Mouse (Mus musculus): ENCODE measurements around the gene Prickle3. TPM values are rescaled to one million over a fixed set of nuclear protein-coding genes. Genes with fewer than 3 reads are reported as not detected.

Prickle3 gene
- 10 to 100 TPM; 29.7 to 31.5 TPM for total RNA-seq (2023)

GRCm38 (mm10) chrX:7657221-7657639 is at the start of gene Prickle3:
Gene Prickle3 (plus strand): TSS chrX:7657260.

GRCm38 (mm10) chrX:7638401-7639091 is 18.5 kb upstream of the Prickle3 start, which contains the start of gene Syp:
Gene Syp (plus strand): TSS chrX:7638471.

GRCm38 (mm10) chrX:7670921-7671623 is 14.0 kb downstream of the Prickle3 start, which contains the start of gene Plp2:
Gene Plp2 (minus strand): TSS chrX:7671390.

GRCm38 (mm10) chrX:7680864-7681263 is 23.8 kb downstream of the Prickle3 start, which contains the start of gene Magix:
Gene Magix (minus strand): TSS chrX:7681251.

GRCm38 (mm10) chrX:7696954-7697381 is 39.9 kb downstream of the Prickle3 start, which contains the start of gene Gpkow:
Gene Gpkow (plus strand): TSS chrX:7697131.

GRCm38 (mm10) chrX:7714135-7714899 is 57.3 kb downstream of the Prickle3 start, which contains the start of gene Wdr45:
Gene Wdr45 (plus strand): TSS chrX:7714333.

Other genes starting within 250 kb of the Prickle3 start
- 10 to 100 TPM; 24.9 to 29.5 TPM for gene Foxp3, start 83.6 kb upstream of the Prickle3 start, total RNA-seq (2023)
- gene Ppp1r3f, start 83.0 kb upstream of the Prickle3 start, total RNA-seq (2023) = 10 to 100 TPM; 13.8 to 19.6 TPM
- gene Ccdc22, start 51.7 kb upstream of the Prickle3 start, total RNA-seq (2023) = 10 to 100 TPM; 23.3 to 32.6 TPM
- under 1 TPM in 1 of 2 experiments, not detected in 1; 0.30 TPM for gene Cacna1f, start 50.2 kb upstream of the Prickle3 start, total RNA-seq (2023)
- gene Syp, start 18.8 kb upstream of the Prickle3 start, total RNA-seq (2023) = 1 to 10 TPM; 1.2 to 1.3 TPM
- gene Plp2, start 14.1 kb downstream of the Prickle3 start, total RNA-seq (2023) = 10 to 100 TPM; 40.6 to 42.5 TPM
- not detected for gene Magix, start 24.0 kb downstream of the Prickle3 start, total RNA-seq (2023)
- gene Gpkow, start 39.9 kb downstream of the Prickle3 start, total RNA-seq (2023) = 10 to 100 TPM; 46.6 to 47.9 TPM
- gene Wdr45, start 57.1 kb downstream of the Prickle3 start, total RNA-seq (2023) = 100 to 1,000 TPM in 1 of 2 experiments, 10 to 100 TPM in 1; 96.7 to 116 TPM
- gene Gm45208, start 65.0 kb downstream of the Prickle3 start, total RNA-seq (2023) = not detected
- gene Praf2, start 71.2 kb downstream of the Prickle3 start, total RNA-seq (2023) = 10 to 100 TPM; 18.8 to 20.1 TPM
- gene Ccdc120, start 93.6 kb downstream of the Prickle3 start, total RNA-seq (2023) = not detected
- gene Tfe3, start 105.3 kb downstream of the Prickle3 start, total RNA-seq (2023) = 10 to 100 TPM; 20.3 to 30.5 TPM
- gene Gripap1, start 132.5 kb downstream of the Prickle3 start, total RNA-seq (2023) = 100 to 1,000 TPM; 164 to 170 TPM
- gene Kcnd1, start 165.0 kb downstream of the Prickle3 start, total RNA-seq (2023) = 1 to 10 TPM; 1.4 to 2.0 TPM
- 100 to 1,000 TPM; 176 to 193 TPM for gene Otud5, start 184.1 kb downstream of the Prickle3 start, total RNA-seq (2023)
- 100 to 1,000 TPM in 1 of 2 experiments, 10 to 100 TPM in 1; 97.4 to 107 TPM for gene Pim2, start 221.0 kb downstream of the Prickle3 start, total RNA-seq (2023)
- gene Slc35a2, start 226.8 kb downstream of the Prickle3 start, total RNA-seq (2023) = 10 to 100 TPM; 28.5 to 36.5 TPM
- 10 to 100 TPM; 71.1 to 77.5 TPM for gene Pqbp1, start 242.0 kb downstream of the Prickle3 start, total RNA-seq (2023)
- gene Timm17b, start 242.1 kb downstream of the Prickle3 start, total RNA-seq (2023) = 10 to 100 TPM; 38.6 to 42.4 TPM

Data from T-cell, adult 66 days (primary cell).